Mouse (Mus musculus): Measurements from ENCODE around the gene Gm13283. TPM values are rescaled to one million over a fixed set of nuclear protein-coding genes. Genes with fewer than 3 reads are reported as not detected.

Gm13283 gene
- total and polyA plus RNA-seq, 3 experiments: not detected

DNA sequence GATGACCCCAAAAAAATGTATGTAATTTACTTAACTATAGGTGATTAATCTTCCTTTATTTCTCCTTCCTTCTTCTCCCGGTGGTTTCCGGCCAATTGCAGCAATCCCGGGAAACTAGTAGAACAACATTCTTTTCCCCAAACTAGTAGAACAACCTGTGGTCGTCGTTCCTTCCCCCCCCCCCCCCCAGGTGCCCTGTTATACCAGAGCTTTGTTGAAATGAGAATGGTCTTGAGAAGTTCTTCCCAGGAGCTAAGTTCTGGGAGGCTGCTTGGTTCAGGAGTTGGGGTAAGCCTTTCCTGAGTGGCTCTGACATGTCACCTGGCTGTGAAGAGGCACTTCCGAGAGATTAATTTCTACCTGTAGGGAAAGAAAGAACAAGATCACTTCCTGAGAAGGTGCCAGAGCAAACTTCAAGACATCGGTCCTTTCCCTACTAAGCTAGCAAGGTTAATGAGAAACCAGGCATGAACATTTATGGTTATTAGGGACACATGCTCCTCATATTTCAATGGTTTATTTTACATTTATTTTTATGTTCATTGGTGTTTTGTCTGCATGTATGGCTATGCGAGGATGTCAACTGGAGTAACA lies 36.3 kb upstream of the Gm13283 start:
- Histone ChIP-seq H3K36me3 (ENCODE audit: control insufficient read depth, insufficient read depth, low read length) (peaks cover 19% of the 10 kb centered on the region), H3K4me1 (ENCODE audit: control insufficient read depth, insufficient read depth, low read length) (peaks cover 10% of the 10 kb centered on the region), H3K27me3 (ENCODE audit: control insufficient read depth, insufficient read depth, low read length) (no peaks in the 10 kb centered on the region), H3K9ac (ENCODE audit: low read depth, low read length) (no peak overlapping the region), H3K4me3 (no peak overlapping the region), H3K79me2 (replicated peaks; ENCODE audit: control insufficient read depth, insufficient read depth, low read length) (peaks cover 1% of the 10 kb centered on the region), H3K27ac (no peak overlapping the region)
- TF ChIP-seq POLR2A (IDR thresholded peaks at IDR 0.05; ENCODE audit: insufficient read depth, low read depth, low read length) (no peak), CTCF (IDR thresholded peaks at IDR 0.05) (no peak), EP300 (IDR thresholded peaks at IDR 0.05; ENCODE audit: insufficient read depth, low read depth, low read length) (no peak)
- no peak for DNase-seq
- 74% methylated on average over 8 of the region's 8 CpGs for WGBS
- intact Hi-C loops (cut with DNase I): no loop called here

DNA sequence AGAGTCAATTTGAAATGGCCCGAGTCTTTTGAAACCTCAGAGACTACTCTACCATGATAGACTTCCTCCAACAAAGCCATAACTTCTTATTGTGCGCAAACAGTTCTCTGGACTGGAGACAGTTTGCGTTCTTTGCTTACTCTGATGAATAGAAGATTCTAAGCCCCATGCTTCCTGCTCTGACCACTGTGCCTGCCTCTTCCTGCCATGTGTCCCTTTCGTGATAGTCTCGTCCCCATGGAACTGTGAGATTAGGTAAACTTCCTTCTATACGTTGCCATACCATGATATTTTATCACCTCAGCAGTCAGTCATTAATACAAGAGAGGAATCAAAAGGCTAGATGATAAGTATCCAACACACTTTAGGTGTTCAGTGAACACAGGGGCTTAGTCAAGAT lies 33.2 kb upstream of the Gm13283 start:
- Histone ChIP-seq H3K4me3 (no peak overlapping the region), H3K27me3 (ENCODE audit: control insufficient read depth, insufficient read depth, low read length) (no peaks in the 10 kb centered on the region), H3K4me1 (ENCODE audit: control insufficient read depth, insufficient read depth, low read length) (no peaks in the 10 kb centered on the region), H3K79me2 (replicated peaks; ENCODE audit: control insufficient read depth, insufficient read depth, low read length) (no peaks in the 10 kb centered on the region), H3K36me3 (ENCODE audit: control insufficient read depth, insufficient read depth, low read length) (no peaks in the 10 kb centered on the region), H3K9ac (ENCODE audit: low read depth, low read length) (no peak overlapping the region), H3K27ac (no peak overlapping the region)
- 59% methylated on average over 6 of the region's 6 CpGs for WGBS
- DNase-seq: no peak
- no peak for TF ChIP-seq POLR2A (IDR thresholded peaks at IDR 0.05; ENCODE audit: insufficient read depth, low read depth, low read length)
- TF ChIP-seq CTCF (IDR thresholded peaks at IDR 0.05): no peak
- no peak for TF ChIP-seq EP300 (IDR thresholded peaks at IDR 0.05; ENCODE audit: insufficient read depth, low read depth, low read length)
- intact Hi-C loops (cut with DNase I): loop anchor here (1.0 kb wide), 1 partner anchor 30 kb away; no protein-coding TSS in a partner anchor

GRCm38 (mm10) chr4:88727324-88727723 lies 32.6 kb upstream of the Gm13283 start:
- peak in 1 of 2 experiments; percentile 34 for DNase-seq

DNA sequence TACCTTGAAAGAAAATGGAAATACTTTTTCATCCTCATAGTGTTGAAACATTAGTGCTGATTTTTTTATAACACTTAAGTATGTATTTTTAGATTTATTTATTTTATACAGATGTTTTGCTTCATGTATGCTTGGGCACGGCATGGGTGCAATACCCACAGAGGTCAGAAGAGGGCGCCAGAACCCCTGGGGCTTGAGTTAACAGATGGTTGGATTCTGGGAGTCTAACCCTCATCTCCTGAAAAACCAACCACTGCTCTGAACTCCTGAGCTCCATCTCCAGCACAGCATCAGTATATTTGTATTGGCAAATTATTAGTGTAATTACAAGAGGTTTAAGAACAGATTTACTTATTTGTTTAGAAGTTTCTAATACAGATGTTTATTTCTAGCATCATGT lies 21.4 kb upstream of the Gm13283 start:
- Histone ChIP-seq H3K79me2 (replicated peaks; ENCODE audit: control insufficient read depth, insufficient read depth, low read length) (no peaks in the 10 kb centered on the region), H3K36me3 (ENCODE audit: control insufficient read depth, insufficient read depth, low read length) (no peaks in the 10 kb centered on the region), H3K9ac (ENCODE audit: low read depth, low read length) (no peak overlapping the region), H3K4me1 (ENCODE audit: control insufficient read depth, insufficient read depth, low read length) (no peaks in the 10 kb centered on the region), H3K27ac (no peak overlapping the region), H3K27me3 (ENCODE audit: control insufficient read depth, insufficient read depth, low read length) (no peaks in the 10 kb centered on the region), H3K4me3 (no peak overlapping the region)
- TF ChIP-seq CTCF (IDR thresholded peaks at IDR 0.05) (peak; percentile 100; the same call in 1 of the 2 replicates), EP300 (IDR thresholded peaks at IDR 0.05; ENCODE audit: insufficient read depth, low read depth, low read length) (peak; percentile 71; the same call in 1 of the 2 replicates), POLR2A (IDR thresholded peaks at IDR 0.05; ENCODE audit: insufficient read depth, low read depth, low read length) (no peak)
- peak; percentile 60 to 85 for DNase-seq
- intact Hi-C loops (cut with DNase I): loop anchor here (2.0 kb wide), 1 partner anchor 18 kb away; no protein-coding TSS in a partner anchor
- 1% methylated on average over 2 of the region's 2 CpGs for WGBS

More at GRCm38 (mm10) chr4:88727324-88727723, 32.6 kb upstream of the Gm13283 start:
- intact Hi-C loops (cut with DNase I): loop anchor here (1.0 kb wide), 1 partner anchor 31 kb away; no protein-coding TSS in a partner anchor
- H3K9ac ChIP-seq (ENCODE audit: low read depth, low read length): no peak overlapping the region
- no peaks in the 10 kb centered on the region for H3K27me3 ChIP-seq (ENCODE audit: control insufficient read depth, insufficient read depth, low read length)
- H3K4me3 ChIP-seq: no peak overlapping the region
- TF ChIP-seq POLR2A (IDR thresholded peaks at IDR 0.05; ENCODE audit: insufficient read depth, low read depth, low read length): no peak
- TF ChIP-seq EP300 (IDR thresholded peaks at IDR 0.05; ENCODE audit: insufficient read depth, low read depth, low read length): peak; percentile 55; the same call in 1 of the 2 replicates
- peak; percentile 83 for TF ChIP-seq CTCF (IDR thresholded peaks at IDR 0.05)
- no peaks in the 10 kb centered on the region for H3K4me1 ChIP-seq (ENCODE audit: control insufficient read depth, insufficient read depth, low read length)
- H3K27ac ChIP-seq: no peak overlapping the region
- no peaks in the 10 kb centered on the region for H3K36me3 ChIP-seq (ENCODE audit: control insufficient read depth, insufficient read depth, low read length)
- 0% methylated on average over 1 of the region's 1 CpGs for WGBS
- no peaks in the 10 kb centered on the region for H3K79me2 ChIP-seq (replicated peaks; ENCODE audit: control insufficient read depth, insufficient read depth, low read length)

DNA sequence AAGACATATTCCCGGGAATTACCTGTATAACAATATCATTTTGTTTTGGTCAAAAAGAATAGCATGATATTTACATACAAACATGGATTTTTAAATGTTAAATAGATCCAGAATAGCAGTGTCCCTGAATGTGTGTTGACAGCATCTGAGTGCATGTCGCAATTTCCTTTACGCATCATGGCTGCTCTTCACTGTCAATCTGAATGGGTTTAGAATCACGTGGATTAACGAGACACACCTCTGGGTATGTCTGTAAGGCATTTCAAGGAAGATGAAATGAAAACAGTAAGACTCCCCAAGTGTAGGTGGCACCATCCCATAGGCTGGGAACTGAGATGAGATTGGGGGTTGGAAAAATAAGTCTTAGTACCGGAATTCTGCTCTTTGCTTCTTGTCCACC lies 20.9 kb upstream of the Gm13283 start:
- H3K27me3 ChIP-seq (ENCODE audit: control insufficient read depth, insufficient read depth, low read length): no peaks in the 10 kb centered on the region
- no peak for DNase-seq
- H3K36me3 ChIP-seq (ENCODE audit: control insufficient read depth, insufficient read depth, low read length): no peaks in the 10 kb centered on the region
- WGBS: 84% methylated on average over 6 of the region's 6 CpGs
- no peak overlapping the region for H3K27ac ChIP-seq
- intact Hi-C loops (cut with DNase I): loop anchor here (2.0 kb wide), 1 partner anchor 18 kb away; no protein-coding TSS in a partner anchor
- H3K79me2 ChIP-seq (replicated peaks; ENCODE audit: control insufficient read depth, insufficient read depth, low read length): no peaks in the 10 kb centered on the region
- no peaks in the 10 kb centered on the region for H3K4me1 ChIP-seq (ENCODE audit: control insufficient read depth, insufficient read depth, low read length)
- TF ChIP-seq EP300 (IDR thresholded peaks at IDR 0.05; ENCODE audit: insufficient read depth, low read depth, low read length): no peak
- TF ChIP-seq CTCF (IDR thresholded peaks at IDR 0.05): no peak
- no peak for TF ChIP-seq POLR2A (IDR thresholded peaks at IDR 0.05; ENCODE audit: insufficient read depth, low read depth, low read length)
- H3K9ac ChIP-seq (ENCODE audit: low read depth, low read length): no peak overlapping the region
- no peak overlapping the region for H3K4me3 ChIP-seq

DNA sequence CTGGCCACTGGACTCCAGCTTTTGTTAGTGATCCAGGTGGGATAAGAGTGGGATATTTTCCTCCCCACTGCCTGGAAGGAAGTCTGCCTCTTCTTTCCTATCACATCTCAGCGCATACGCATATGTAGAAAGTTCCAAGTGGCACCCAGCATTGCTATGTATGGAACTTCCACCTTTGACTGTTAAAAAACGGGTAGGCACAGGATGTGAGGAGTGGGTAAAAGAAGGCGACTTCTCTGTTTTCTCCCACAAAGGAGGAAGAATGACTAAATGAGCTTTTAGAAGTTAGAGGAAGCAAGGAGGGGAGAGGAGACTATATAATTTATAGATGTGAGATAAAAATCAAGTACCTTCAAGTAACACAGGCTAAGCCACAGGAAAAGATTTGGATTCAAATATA lies 18.5 kb upstream of the Gm13283 start:
- WGBS: 68% methylated on average over 4 of the region's 4 CpGs
- no peaks in the 10 kb centered on the region for H3K4me1 ChIP-seq (ENCODE audit: control insufficient read depth, insufficient read depth, low read length)
- TF ChIP-seq EP300 (IDR thresholded peaks at IDR 0.05; ENCODE audit: insufficient read depth, low read depth, low read length) (no peak), POLR2A (IDR thresholded peaks at IDR 0.05; ENCODE audit: insufficient read depth, low read depth, low read length) (no peak), CTCF (IDR thresholded peaks at IDR 0.05) (no peak)
- H3K79me2 ChIP-seq (replicated peaks; ENCODE audit: control insufficient read depth, insufficient read depth, low read length): no peaks in the 10 kb centered on the region
- no peaks in the 10 kb centered on the region for H3K27me3 ChIP-seq (ENCODE audit: control insufficient read depth, insufficient read depth, low read length)
- intact Hi-C loops (cut with DNase I): no loop called here
- no peaks in the 10 kb centered on the region for H3K36me3 ChIP-seq (ENCODE audit: control insufficient read depth, insufficient read depth, low read length)
- H3K4me3 ChIP-seq: no peak overlapping the region
- no peak for DNase-seq
- no peak overlapping the region for H3K27ac ChIP-seq
- H3K9ac ChIP-seq (ENCODE audit: low read depth, low read length): no peak overlapping the region
